Mouse (Mus musculus) lung, postnatal 25 days (tissue): Measurements from ENCODE around the gene Fmo3.

Experiments used
- DNase-seq: peaks from one replicate; pipeline ENCODE4 v3.0.0; 2022; ENCODE audit warnings: low spot score

The Fmo3 gene

GRCm38 (mm10) chr1:162931310-162931875 is 52.9 kb downstream of the Fmo3 start:
- peak; percentile 83 for DNase-seq

DNA sequence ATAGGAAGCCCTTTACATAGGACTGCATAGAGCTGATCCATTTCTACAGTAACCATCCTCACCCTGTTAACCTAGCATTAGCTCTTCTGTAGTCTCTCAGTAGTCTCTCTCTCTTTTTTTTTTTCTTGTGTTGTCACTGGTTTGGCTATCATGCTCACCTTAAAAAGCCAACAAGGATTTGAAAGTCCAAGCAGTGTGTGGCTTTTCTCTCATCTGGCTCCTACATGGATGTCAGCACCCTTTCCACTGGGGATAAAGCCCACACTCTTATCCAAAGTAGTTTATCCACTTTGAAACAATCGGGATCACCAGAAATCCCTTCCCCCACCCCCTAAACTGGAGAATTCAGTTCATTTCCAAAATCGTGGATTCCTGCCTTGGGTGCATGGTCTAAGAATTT is 53.7 kb downstream of the Fmo3 start:
- no peak for DNase-seq

- no peak for DNase-seq
Observed at GRCm38 (mm10) chr1:162929146-162929545, 55.2 kb downstream of the Fmo3 start.

DNA sequence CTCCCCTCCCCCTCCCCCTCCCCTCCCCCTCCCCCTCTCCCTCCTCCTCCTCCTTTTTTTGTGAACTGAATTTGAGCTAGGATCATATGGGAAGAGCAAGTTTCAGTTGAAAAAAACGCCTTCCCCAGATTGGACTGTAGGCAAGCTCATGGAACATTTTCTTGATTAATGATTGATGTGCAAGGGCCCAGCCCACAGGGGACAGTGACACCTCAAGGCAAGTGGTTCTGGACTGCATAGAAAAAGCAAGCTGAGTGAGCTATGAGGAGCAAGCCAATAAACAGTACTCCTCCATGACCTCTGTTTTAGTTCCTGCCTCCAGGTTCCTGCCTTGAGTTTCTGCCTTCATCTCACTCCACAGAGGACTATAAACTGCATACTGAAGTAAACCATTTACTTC is 59.2 kb downstream of the Fmo3 start:
- no peak for DNase-seq

GRCm38 (mm10) chr1:162916661-162917060 is 67.7 kb downstream of the Fmo3 start:
- no peak for DNase-seq

GRCm38 (mm10) chr1:162914932-162915556 is 69.3 kb downstream of the Fmo3 start:
- no peak for DNase-seq

DNA sequence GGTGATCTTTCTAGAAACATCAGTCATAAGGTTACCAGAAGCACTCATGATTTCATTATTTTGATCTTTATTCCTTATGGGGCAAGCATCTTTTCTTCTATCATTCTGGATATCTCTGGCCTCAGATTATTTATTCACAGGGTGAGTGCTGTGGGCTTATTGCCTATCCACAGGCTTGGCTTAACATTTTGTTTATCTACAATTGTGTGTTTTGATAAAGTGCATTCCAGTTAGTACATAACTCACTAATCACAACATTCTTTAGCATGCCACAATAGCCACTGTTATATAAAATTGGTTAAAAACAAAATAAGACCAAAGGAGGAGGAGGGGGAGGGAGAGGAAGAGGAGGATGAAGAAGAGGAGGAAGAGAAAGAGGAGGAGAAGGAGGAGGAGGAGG is 72.2 kb downstream of the Fmo3 start:
- no peak for DNase-seq
